Mouse (Mus musculus): Measurements from ENCODE around the gene 1520401A03Rik. TPM values are rescaled to one million over a fixed set of nuclear protein-coding genes. Genes with fewer than 3 reads are reported as not detected.

1520401A03Rik gene
- polyA plus RNA-seq, 1 experiment from 2014 or later, result 0.20 TPM

DNA sequence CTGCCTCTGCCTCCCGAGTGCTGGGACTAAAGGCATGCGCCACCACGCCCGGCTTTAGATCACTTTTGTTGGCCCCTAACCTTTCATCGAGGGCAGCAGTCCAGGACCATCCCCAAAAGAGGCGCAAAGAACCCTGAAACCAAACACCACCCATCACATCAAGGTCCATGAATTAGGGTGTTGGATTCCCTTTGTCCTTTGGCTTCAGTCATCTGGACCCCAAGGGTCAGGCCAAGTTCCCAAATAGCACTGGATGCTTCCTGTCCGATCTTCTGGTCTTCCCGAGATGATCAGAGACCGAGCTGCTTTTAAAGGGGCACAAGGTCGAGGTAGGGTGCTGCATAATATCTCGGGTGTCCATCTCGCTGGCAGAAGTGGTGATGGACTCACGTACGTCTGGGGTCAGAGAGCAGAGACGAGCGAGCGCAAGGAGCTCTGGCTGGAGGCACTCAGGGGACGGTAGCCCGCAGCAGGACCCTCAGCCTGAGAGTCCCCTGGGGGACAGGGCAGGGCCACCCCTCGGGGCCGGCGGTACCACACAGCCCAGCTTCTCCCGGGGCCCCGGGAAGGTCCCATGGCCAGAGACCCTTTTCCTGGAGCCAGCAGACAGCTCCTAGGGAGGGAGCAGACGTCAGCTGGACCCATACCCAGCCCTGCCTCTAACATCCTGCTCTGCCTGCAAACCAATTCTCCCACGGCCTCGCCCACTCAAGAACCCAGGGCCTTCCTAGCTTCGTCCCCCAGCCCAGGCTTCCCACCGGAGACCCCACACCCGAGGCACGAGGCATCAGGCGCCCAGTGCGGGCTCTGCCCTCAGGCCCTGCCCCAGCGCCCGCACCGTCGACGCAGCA is 19.0 kb upstream of the 1520401A03Rik start:
- Histone ChIP-seq H3K4me2 (ENCODE audit: low read depth, low read length) (no peak overlapping the region; the same call in 1 of the 2 replicates), H3K9ac (replicated peaks; ENCODE audit: low read length) (no peak overlapping the region), H3K4me3 (ENCODE audit: low read depth, low read length) (no peak overlapping the region), H3K9me3 (replicated peaks; ENCODE audit: control insufficient read depth, low read length) (no peaks in the 10 kb centered on the region), H3K36me3 (replicated peaks; ENCODE audit: control insufficient read depth, insufficient read depth, low read depth, low read length) (no peaks in the 10 kb centered on the region), H3K27me3 (ENCODE audit: control insufficient read depth, insufficient read depth, low read length) (peaks cover 79% of the 10 kb centered on the region), H3K27ac (replicated peaks; ENCODE audit: low read depth, low read length) (no peak overlapping the region), H3K4me1 (ENCODE audit: control insufficient read depth, insufficient read depth, low read length) (peaks cover 14% of the 10 kb centered on the region)
- ATAC-seq (replicated peaks; ENCODE audit: insufficient number of reproducible peaks, low FRiP score, low TSS enrichment, low read depth) (no peak), DNase-seq (ENCODE audit: low spot score) (no peak)
- 43% methylated on average over 38 of the region's 38 CpGs for WGBS

DNA sequence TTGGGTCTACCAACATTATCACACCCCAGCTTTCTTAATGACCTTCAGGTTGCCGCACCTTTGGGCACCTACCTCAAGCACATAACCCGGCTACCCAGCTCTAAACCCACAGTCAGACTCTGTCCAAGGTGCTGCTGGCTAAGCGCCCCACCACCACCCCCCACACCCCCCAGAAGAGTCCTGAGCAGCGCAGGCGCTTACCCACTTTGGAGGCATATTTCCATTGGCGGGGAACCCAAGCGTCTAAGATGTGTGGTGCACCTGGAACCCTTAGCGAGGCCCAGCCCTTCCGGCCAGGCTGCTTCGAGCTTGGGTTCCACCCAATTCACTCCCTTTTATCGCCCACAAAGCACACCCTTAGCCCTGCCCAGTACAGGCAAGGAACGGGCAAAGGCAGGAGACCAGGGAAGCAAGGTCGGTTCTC is 18.0 kb upstream of the 1520401A03Rik start, which contains the start of gene Paqr4:
Gene Paqr4 (minus strand): TSS at position 270 of the 424 bp plus-strand sequence.
- ATAC-seq (replicated peaks; ENCODE audit: insufficient number of reproducible peaks, low FRiP score, low TSS enrichment, low read depth), result peak; percentile 4; the same call in 1 of the 2 replicates
- Histone ChIP-seq H3K27ac (replicated peaks; ENCODE audit: low read depth, low read length) (peak within 1 kb of the TSS; percentile 56; the same call in 1 of the 2 replicates), H3K4me1 (ENCODE audit: control insufficient read depth, insufficient read depth, low read length) (peaks cover 10% of the 10 kb centered on the region)

DNA sequence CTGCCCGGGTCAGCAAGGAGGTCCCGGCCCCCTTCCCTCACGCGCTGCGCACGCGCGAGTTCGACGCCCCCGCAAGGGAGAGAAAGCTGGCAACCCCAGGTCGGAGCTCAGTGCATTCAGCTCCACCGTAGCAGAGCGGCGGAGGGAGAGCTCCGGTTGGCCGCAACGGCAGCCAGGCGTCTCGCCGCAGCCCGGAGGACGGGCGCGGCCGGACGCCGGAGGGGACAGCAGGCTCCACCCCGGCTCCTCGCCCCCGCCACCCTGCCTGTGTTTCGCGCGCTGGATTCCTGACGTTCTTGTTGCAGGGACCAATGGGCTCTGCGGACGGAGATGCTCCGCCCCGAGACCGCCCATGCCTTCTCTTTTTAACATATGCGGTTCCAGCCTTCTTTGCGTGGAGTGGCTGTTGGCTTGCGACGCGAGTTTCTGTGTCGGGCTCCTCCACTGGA is 17.6 kb upstream of the 1520401A03Rik start:
- peak; percentile 53 for ATAC-seq (replicated peaks; ENCODE audit: insufficient number of reproducible peaks, low FRiP score, low TSS enrichment, low read depth)
- under 1% methylated on average over 46 of the region's 46 CpGs for WGBS
- peaks cover 10% of the 10 kb centered on the region for H3K4me1 ChIP-seq (ENCODE audit: control insufficient read depth, insufficient read depth, low read length)
- H3K4me3 ChIP-seq (ENCODE audit: low read depth, low read length), result peak overlapping the region; percentile 58
- H3K27ac ChIP-seq (replicated peaks; ENCODE audit: low read depth, low read length), result peak overlapping the region; percentile 56; the same call in 1 of the 2 replicates
- no peaks in the 10 kb centered on the region for H3K9me3 ChIP-seq (replicated peaks; ENCODE audit: control insufficient read depth, low read length)
- H3K9ac ChIP-seq (replicated peaks; ENCODE audit: low read length), result peak overlapping the region; percentile 57
- DNase-seq (ENCODE audit: low spot score), result peak; percentile 89
- H3K4me2 ChIP-seq (ENCODE audit: low read depth, low read length), result peak overlapping the region; percentile 97
- H3K36me3 ChIP-seq (replicated peaks; ENCODE audit: control insufficient read depth, insufficient read depth, low read depth, low read length), result no peaks in the 10 kb centered on the region
- H3K27me3 ChIP-seq (ENCODE audit: control insufficient read depth, insufficient read depth, low read length), result peaks cover 66% of the 10 kb centered on the region

More for the DNA sequence above, 18.0 kb upstream of the 1520401A03Rik start, which contains the start of gene Paqr4:
- Histone ChIP-seq H3K4me2 (ENCODE audit: low read depth, low read length) (peak within 1 kb of the TSS; percentile 97), H3K4me3 (ENCODE audit: low read depth, low read length) (peak within 1 kb of the TSS; percentile 58), H3K27me3 (ENCODE audit: control insufficient read depth, insufficient read depth, low read length) (peaks cover 71% of the 10 kb centered on the region), H3K36me3 (replicated peaks; ENCODE audit: control insufficient read depth, insufficient read depth, low read depth, low read length) (no peaks in the 10 kb centered on the region), H3K9me3 (replicated peaks; ENCODE audit: control insufficient read depth, low read length) (no peaks in the 10 kb centered on the region), H3K9ac (replicated peaks; ENCODE audit: low read length) (peak within 1 kb of the TSS; percentile 57)
- 10% methylated on average over 13 of the region's 13 CpGs for WGBS
- no peak for DNase-seq (ENCODE audit: low spot score)

DNA sequence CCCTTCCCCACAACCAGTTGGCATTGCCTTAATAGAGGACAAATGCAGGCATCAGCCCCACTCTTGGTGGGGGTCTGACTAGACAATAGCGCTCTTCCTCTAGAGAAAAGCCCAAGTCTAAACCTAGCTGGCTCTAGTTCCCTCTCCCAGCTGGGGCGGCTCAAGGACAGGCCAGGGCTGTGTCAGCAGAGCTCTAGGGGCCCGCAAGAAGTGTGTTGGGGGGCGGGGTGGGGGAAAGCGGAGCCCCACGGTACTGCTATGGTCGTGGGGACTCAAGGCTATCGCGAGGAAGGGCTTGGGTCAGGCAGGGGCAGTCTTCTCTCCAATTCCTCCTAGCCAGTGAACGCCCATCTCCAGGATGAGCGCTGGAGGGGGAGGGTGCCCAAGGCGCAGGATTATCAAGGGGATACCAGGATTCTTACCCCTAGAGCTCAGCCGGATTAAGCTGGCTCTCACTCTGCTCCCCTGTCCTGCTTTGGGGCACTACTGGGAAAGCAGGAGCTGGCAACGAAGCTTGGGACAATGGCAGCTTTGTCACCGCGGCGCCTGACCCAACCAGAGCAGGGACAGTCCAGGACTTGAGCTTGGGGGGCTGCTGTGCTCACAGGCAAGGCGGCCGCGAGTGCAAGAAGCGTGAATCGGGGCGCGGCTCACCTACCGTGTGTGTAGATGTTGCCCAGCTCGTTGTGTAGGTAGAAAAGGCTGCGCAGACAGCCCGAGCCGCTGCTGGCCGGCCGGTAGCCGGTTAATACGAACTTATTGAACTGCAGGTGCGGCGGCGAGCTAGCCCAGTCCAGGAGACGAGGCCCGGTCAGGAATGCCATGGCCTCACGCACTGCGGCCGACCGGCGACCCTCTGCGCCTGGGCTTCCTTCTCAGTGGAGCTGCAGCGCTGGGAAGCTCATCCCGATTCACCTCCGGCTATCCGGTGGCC is 16.9 kb upstream of the 1520401A03Rik start:
- ATAC-seq (replicated peaks; ENCODE audit: insufficient number of reproducible peaks, low FRiP score, low TSS enrichment, low read depth) (0 out of 2 replicates have a peak, but pooled peaks have one; percentile 15), DNase-seq (ENCODE audit: low spot score) (peak; percentile 23)
- Histone ChIP-seq H3K9ac (replicated peaks; ENCODE audit: low read length) (peak overlapping the region; percentile 57), H3K4me3 (ENCODE audit: low read depth, low read length) (peak overlapping the region; percentile 58), H3K27ac (replicated peaks; ENCODE audit: low read depth, low read length) (peak overlapping the region; percentile 56), H3K4me2 (ENCODE audit: low read depth, low read length) (peak overlapping the region; percentile 97), H3K27me3 (ENCODE audit: control insufficient read depth, insufficient read depth, low read length) (peaks cover 59% of the 10 kb centered on the region), H3K4me1 (ENCODE audit: control insufficient read depth, insufficient read depth, low read length) (peaks cover 6% of the 10 kb centered on the region), H3K9me3 (replicated peaks; ENCODE audit: control insufficient read depth, low read length) (no peaks in the 10 kb centered on the region), H3K36me3 (replicated peaks; ENCODE audit: control insufficient read depth, insufficient read depth, low read depth, low read length) (no peaks in the 10 kb centered on the region)
- WGBS, result under 1% methylated on average over 48 of the region's 48 CpGs

DNA sequence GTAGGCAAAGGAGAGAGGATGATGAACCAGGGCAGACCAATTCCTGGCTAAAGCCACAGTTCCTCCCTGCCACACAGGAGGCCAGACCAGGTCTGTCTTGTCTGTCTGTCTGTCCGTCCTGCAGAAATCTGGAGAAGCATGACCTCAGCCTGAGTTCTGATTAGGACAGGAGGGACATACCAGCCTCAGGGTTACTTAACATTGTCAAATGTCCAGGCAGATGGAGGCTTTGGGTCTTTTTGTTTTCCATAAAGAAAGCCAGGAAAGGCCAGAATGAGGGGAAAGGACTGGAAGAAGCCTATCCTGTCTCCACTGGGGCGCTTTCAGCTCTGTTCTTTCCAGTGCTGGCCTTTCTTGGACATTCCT is 16.2 kb upstream of the 1520401A03Rik start:
- no peak for DNase-seq (ENCODE audit: low spot score)
- Histone ChIP-seq H3K27ac (replicated peaks; ENCODE audit: low read depth, low read length) (no peak overlapping the region), H3K27me3 (ENCODE audit: control insufficient read depth, insufficient read depth, low read length) (peaks cover 53% of the 10 kb centered on the region), H3K4me2 (ENCODE audit: low read depth, low read length) (peak overlapping the region; percentile 97), H3K9ac (replicated peaks; ENCODE audit: low read length) (no peak overlapping the region), H3K4me1 (ENCODE audit: control insufficient read depth, insufficient read depth, low read length) (peaks cover 6% of the 10 kb centered on the region), H3K36me3 (replicated peaks; ENCODE audit: control insufficient read depth, insufficient read depth, low read depth, low read length) (no peaks in the 10 kb centered on the region), H3K4me3 (ENCODE audit: low read depth, low read length) (peak overlapping the region; percentile 58), H3K9me3 (replicated peaks; ENCODE audit: control insufficient read depth, low read length) (no peaks in the 10 kb centered on the region)
- WGBS, result 30% methylated on average over 2 of the region's 2 CpGs
- ATAC-seq (replicated peaks; ENCODE audit: insufficient number of reproducible peaks, low FRiP score, low TSS enrichment, low read depth), result no peak

DNA sequence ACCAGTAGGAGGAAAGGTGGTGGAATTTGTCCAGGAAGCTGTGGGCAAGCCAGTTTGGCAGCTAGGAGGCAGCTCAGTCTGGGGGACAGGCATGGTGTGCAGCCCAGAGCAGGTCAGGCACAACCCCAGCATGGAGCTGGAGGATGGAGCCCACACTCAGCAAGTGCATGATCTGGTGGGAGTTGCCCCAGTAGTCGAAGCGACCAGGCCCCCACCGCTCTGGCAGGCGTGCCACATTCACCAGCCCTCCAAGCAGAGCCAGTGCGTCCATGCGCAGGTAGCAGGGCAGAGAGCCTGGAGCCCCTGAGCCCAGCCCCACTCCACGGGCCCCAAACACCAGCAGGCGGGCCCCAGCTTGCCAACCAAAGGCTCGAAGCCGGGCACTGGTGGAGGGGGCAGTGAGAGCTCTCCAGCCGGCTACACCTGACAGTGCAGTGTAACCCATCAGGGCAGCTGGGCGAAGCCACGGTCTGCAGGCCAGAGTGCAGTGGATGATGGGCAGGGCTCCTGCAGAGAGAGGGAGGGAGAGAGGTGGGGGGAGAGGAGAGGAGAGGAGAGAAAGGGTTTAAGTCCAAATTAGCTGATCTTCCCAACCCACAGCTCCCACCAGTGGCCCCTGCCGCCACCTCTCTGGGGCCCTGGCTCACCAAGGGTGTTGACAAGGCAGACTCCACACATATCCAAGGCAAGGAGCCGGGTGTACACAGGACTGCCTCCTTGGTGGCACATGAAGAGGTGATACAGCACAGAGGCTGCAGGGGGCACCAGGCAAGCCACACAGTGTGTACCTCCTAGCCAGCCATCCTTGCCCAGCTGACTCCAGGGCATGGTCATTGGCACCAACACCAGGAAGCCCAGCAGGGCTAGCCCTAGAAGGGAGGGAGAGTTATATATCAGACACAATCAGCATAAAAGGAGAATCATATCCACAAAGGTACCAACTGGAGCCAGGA is 15.2 kb upstream of the 1520401A03Rik start:
- no peak overlapping the region for H3K27ac ChIP-seq (replicated peaks; ENCODE audit: low read depth, low read length)
- ATAC-seq (replicated peaks; ENCODE audit: insufficient number of reproducible peaks, low FRiP score, low TSS enrichment, low read depth) (0 out of 2 replicates have a peak, but pooled peaks have one; percentile 2), DNase-seq (ENCODE audit: low spot score) (no peak)
- WGBS, result 62% methylated on average over 15 of the region's 15 CpGs
- no peaks in the 10 kb centered on the region for H3K36me3 ChIP-seq (replicated peaks; ENCODE audit: control insufficient read depth, insufficient read depth, low read depth, low read length)
- peaks cover 42% of the 10 kb centered on the region for H3K27me3 ChIP-seq (ENCODE audit: control insufficient read depth, insufficient read depth, low read length)
- no peaks in the 10 kb centered on the region for H3K9me3 ChIP-seq (replicated peaks; ENCODE audit: control insufficient read depth, low read length)
- H3K9ac ChIP-seq (replicated peaks; ENCODE audit: low read length), result no peak overlapping the region; the same call in 1 of the 2 replicates
- H3K4me2 ChIP-seq (ENCODE audit: low read depth, low read length), result no peak overlapping the region
- peaks cover 6% of the 10 kb centered on the region for H3K4me1 ChIP-seq (ENCODE audit: control insufficient read depth, insufficient read depth, low read length)
- no peak overlapping the region for H3K4me3 ChIP-seq (ENCODE audit: low read depth, low read length)

DNA sequence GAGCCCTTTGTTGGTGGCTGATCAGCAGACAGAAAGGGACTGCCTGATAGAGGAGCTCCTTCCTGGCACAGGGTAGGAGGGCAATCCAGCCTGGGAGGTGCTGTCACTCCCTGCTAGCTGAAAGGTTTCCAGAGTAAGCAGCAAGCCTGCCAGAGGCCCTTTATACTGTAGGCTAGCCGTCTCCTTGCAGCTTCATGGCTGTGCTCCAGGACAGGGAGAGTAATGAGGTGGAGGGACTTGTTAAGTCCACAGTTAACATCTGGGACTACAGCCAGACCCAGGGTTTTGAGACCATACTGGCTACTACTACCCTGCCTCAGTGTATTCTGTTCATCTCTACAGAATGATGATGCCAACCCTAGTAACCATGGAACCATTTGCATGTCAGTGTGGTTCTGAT is 11.8 kb upstream of the 1520401A03Rik start:
- WGBS, result 88% methylated on average over 1 of the region's 1 CpGs
- Histone ChIP-seq H3K27ac (replicated peaks; ENCODE audit: low read depth, low read length) (no peak overlapping the region), H3K9ac (replicated peaks; ENCODE audit: low read length) (no peak overlapping the region), H3K4me2 (ENCODE audit: low read depth, low read length) (no peak overlapping the region), H3K36me3 (replicated peaks; ENCODE audit: control insufficient read depth, insufficient read depth, low read depth, low read length) (no peaks in the 10 kb centered on the region), H3K9me3 (replicated peaks; ENCODE audit: control insufficient read depth, low read length) (no peaks in the 10 kb centered on the region), H3K4me1 (ENCODE audit: control insufficient read depth, insufficient read depth, low read length) (peaks cover under 1% of the 10 kb centered on the region), H3K27me3 (ENCODE audit: control insufficient read depth, insufficient read depth, low read length) (peaks cover 12% of the 10 kb centered on the region), H3K4me3 (ENCODE audit: low read depth, low read length) (no peak overlapping the region)
- no peak for ATAC-seq (replicated peaks; ENCODE audit: insufficient number of reproducible peaks, low FRiP score, low TSS enrichment, low read depth)
- no peak for DNase-seq (ENCODE audit: low spot score)
